Mouse (Mus musculus) CD4-positive, CD25-positive, alpha-beta regulatory T cell, adult 4 months (primary cell): ENCODE data around the gene H2afx. TPM values are rescaled to one million over a fixed set of nuclear protein-coding genes. Genes with fewer than 3 reads are reported as not detected.
"Not testable (repeated sequence)": the region's sequence is repeated elsewhere in the genome, so short reads cannot be mapped to it uniquely, and the experiment has no call there.

Experiments
- ATAC-seq: one replicate; pipeline ENCODE4 v1.8.0; 2017
- polyA plus RNA-seq, 2 experiments: library from polyadenylated mRNA; unstranded; fragments of 100-300 nt; shearing (Covaris generic); gene quantifications; one replicate each; pipeline ENCODE4 v1.2.1; 2017

Gene H2afx
- polyA plus RNA-seq, 2 experiments from 2014 or later, result 11.3 to 14.7 TPM

GRCm38 (mm10) chr9:44342173-44342572 is 7.7 kb downstream of the H2afx start:
- no peak for ATAC-seq

DNA sequence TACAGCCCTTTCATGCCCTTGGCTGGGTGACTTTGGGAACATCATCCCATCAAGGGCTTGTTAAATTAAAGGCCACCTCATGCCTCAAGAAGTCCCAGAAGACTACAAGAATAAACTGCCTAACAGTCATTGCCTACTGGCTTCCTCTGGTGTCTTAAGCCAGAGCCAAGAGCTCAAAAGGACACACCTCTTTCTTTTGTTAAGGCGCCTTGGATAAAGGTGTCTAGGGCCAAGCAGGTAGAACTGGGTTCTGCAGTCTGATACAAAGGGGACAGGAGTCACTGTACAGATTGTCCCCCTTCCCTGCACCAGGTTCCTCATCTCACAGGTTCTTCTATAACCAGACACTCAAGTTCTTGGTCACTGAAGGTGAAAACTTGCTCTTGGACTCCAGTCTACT is 8.1 kb downstream of the H2afx start:
- ATAC-seq, result no peak

DNA sequence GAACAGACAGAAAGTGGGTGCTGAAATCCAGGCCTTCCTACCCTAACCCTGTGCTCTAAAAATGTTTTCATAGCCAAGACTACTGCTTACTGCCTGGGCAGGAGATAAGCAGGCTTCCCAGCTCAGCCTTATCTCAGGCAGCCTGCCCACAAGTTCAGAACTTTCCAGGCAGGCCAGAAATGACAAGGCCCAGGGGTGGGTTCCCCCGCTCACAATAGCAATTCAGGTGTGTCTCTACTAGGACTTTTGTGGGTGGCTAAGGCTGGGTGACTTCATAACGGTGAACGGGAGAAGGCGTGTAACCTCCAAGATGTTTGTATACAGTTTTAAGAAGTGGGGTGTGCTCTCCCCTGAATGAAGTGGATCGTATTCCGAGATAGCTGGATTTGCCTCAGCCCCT is 8.8 kb downstream of the H2afx start:
- no peak for ATAC-seq

DNA sequence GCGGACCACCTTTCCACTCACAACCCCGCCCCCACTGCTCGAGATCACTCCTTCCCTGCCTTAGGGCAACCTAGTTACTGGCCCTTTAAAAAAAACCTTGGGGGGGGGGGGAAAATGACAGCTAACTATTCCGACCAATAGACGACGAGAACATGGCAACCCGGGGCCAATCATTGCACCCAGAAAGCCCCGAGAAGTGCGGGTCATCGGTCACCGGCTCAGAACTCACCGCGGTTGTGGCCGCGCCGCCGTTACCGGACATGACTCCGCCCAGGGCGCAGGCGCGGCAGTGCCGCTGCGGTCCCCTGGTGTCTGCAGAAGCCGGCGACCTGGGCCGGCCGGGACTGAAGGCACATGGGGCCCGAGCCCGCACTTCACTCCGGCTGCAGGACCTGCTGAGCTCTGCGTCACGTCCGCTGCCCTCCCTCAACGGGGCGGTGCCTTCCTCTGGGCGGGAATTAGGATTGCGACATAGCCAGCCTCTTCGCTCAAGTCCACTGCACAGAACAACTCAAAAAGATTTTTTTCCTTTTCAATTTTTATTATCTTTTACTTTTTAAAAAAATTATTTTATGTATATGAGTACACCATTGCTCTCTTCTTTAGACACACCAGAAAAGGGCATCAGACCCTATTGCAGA is 9.4 kb downstream of the H2afx start, which contains the start of gene Hmbs:
Gene Hmbs, minus strand, starts transcription at position 448 of the 641 bp plus-strand sequence.
- ATAC-seq, result peak; percentile 96

DNA sequence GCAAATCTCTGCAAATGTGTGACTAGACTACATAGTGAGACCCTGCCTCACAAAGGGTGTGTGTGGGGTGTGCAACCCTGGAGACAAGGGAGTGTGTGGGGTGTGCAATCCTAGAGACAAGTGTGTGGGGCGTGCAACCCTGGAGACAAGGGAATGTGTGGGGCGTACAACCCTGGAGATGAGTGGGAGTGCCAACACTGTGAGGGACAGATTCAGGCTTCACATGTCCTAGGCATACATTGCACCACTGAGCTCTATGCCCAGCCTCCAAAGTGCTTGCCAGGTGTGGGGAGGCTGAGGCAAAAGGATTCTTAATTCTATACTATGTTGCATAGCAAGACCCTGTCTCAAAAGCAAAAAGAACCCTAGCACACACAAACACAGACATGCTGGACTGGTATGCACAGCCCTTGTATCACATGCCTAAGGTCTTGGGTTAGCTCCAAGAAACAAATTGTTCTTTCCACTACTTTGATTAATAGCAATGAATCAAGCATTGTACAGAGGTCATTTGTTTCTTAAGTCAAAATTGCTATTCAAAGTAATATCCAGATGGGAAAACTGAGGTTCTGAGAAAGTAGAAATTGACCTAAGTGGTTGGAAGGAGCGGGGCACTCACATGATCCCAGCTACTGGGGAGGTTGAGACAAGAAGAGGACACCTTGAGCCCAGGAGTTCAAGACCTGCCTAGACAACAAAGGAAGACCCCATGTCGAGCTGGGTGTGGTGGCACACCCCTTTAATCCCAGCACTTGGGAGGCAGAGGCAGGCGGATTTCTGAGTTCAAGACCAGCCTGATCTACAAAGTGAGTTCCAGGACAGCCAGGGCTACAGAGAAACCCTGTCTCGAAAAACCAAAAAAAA is 11.3 kb downstream of the H2afx start:
- ATAC-seq, result no peak

DNA sequence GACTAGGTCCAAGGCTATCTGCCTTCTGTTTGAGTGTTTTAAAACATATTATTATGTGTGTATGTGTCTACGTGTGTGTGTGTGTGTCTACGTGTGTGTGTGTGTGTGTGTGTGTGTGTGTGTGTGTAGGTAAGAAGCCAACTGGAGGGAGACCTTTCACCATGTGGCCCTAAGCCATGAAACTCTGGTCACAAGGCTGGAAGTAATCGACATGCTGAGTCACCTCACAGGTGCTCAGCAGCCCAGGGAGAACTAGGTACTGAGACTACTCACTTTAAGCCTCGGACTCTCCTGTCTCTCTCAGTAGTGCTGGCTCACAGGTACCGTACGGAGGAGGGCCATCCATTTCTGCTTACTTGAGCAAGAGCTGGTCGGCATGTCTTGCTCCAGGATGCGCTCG is 12.7 kb downstream of the H2afx start:
- no peak for ATAC-seq

DNA sequence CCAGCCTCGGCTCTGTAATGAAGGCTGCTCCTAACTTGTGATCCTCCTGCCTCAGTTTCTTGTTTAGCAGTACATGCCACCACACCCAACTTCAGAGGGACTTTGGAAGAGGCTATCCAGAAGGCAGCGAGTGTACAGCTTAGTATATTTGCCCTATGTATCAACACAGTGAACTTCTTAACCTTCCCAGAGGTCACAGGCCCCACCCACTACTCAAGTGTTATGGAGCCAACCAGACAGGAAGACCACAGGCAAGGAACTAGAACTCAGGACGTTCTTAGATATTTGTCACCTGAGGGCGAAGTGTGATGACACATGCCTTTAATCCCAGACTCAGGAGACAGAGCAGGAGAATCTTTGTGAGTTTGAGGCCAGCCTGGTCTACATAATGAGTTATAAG is 13.1 kb downstream of the H2afx start:
- ATAC-seq, result no peak

DNA sequence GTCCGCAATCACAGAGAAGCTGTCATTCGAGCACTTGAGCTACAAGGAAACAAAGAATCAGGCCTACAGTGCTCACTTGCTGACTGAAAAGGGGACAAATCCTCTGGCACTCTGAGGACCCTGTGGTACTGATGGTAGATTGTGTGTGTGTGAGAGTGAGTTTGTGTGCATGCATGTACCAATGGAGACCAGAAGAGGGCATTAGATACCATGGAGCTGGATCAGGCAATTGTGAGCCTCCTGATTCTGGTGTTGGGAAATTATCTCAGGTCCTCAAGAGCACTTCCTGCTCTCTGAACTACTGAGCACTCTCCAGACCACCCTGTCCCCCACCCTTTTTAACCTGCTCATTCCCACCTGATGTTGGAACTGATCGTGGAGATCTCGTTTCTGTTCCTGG is 14.1 kb downstream of the H2afx start:
- no peak for ATAC-seq

GRCm38 (mm10) chr9:44351396-44351795 is 16.9 kb downstream of the H2afx start:
- ATAC-seq, result no peak

GRCm38 (mm10) chr9:44352337-44352736 is 17.8 kb downstream of the H2afx start:
- no peak for ATAC-seq

DNA sequence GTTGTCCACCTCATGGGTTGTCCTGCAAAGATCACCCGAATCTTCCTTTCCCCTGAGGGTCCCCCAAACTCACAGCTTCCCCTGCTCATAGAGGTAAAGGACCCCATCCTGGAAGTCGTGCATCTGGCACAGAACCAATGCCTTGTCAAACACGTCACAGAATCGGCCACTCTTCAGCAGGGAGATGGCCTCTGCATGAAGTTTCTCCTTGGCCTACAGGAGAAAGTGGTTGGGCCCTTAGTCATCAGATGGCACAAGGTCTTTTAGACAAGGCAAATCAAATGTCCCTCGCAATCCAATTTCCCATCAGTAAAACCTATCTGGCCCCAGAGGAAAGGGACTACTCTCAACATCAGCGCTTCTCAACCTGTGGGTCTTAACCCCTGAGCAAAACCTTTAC is 18.6 kb downstream of the H2afx start:
- ATAC-seq, result no peak

DNA sequence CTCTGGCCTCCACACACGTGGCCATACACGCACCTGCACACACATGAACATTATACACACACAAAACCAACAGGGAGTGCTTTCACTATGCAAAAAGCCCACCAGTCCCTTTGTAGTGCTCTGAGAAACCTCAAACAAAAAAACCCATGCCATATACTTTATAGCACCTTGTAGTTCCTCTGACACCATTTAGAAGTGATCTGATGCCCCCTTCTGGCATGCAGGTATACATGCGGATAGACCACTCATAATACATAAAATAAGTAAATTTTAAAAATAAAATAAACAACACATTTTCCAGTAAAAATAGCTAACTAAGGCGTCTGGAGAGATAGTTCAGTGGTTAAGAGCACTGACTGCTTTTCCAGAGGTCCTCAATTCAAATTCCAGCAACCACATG is 22.7 kb downstream of the H2afx start:
- peak; percentile 34 for ATAC-seq

DNA sequence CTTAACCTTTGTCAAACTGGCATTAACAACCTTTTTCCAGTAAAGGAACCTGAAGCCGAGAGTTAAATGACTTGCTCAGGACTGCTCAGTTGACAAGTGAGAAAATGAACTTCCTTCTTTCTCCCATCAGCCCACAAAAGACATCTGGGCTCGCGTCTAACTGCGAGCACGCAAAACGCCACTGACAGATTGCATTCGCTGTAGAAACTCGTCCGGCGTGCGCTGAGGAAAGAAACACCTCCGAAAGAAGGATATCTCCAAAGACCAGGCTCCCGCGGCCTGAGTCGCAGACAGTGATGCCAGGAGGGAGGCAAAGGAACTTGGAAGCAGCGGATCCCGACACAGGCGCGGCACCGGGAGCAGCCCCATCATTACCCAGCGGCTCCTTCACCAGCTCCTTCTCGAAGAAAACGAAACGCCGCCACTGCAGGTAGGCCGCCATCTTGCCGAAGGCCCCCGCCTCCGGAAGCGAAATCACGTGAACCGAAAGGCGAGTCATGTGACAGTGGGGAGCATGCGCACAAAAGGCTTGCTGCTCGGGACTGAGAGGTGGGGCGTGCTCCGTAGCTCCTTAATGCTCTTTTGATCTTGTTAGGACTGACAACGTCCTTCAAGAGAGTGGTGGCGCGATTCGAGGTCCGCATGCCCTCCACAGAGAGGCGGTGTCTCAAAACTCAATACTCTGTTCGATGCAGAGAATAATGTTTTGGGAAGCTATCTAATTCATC is 26.9 kb downstream of the H2afx start, which contains the start of gene Vps11:
Gene Vps11, minus strand, starts transcription at position 481 of the 728 bp plus-strand sequence.
- ATAC-seq, result peak; percentile 90

- peak; percentile 15 for ATAC-seq
Observed at GRCm38 (mm10) chr9:44361931-44362330, 27.4 kb downstream of the H2afx start.

GRCm38 (mm10) chr9:44364480-44364879 is 30.0 kb downstream of the H2afx start:
- no peak for ATAC-seq

DNA sequence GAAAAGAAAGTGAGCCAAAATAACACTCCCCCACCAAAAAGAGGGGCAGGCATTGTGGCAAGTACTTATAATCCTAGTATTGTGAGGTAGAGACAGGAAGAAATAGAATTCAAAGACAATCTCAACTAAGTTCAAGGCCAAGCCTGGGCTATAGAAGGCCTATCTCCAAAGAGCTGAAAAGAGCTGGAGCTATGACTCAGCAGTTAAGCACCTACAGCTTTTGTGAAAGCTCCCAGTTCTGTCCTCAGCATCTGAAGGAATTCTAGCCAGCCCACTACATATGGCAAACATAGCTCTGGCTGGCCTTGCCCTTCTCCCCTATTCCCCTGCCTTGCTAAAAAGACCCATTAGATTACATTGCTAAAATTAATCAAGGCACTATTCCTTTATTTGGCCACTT is 38.9 kb downstream of the H2afx start:
- no peak for ATAC-seq

DNA sequence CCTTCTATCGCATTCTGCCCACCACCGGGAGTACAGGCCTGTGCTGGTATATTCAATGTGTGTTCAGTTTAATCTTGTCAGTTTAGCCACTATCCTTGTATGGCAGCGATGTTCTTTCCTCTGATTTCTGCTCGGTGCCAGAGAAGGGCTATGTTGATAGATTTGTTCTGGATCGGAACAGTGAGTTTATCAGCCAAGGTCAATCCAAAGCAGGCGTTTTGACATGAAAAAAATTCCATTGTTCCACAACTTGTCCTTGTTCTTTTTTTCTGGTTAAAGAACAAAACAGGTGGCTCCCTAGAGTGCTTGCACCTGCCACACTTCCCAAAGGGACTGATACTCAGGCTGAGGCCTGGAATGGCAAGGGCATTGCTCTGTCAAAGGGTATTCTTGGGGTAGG is 41.6 kb downstream of the H2afx start:
- no peak for ATAC-seq

DNA sequence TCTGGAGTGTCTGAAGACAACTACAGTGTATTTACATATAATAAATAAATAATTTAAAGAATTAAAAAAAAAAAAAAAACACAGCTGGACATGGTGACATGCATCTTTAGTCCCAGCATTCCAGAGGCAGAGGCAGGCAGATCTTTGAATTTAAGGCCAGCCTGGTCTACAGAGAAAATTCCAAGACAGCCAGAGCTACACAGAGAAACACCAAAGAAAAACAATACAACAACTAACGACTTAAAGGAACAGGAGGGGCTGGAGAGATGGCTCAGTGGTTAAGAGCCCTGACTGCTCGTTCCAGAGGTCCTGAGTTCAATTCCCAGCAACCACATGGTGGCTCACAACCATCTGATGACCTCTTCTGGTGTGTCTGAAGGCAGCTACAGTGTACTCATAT is 42.8 kb downstream of the H2afx start:
- not testable (repeated sequence) for ATAC-seq

DNA sequence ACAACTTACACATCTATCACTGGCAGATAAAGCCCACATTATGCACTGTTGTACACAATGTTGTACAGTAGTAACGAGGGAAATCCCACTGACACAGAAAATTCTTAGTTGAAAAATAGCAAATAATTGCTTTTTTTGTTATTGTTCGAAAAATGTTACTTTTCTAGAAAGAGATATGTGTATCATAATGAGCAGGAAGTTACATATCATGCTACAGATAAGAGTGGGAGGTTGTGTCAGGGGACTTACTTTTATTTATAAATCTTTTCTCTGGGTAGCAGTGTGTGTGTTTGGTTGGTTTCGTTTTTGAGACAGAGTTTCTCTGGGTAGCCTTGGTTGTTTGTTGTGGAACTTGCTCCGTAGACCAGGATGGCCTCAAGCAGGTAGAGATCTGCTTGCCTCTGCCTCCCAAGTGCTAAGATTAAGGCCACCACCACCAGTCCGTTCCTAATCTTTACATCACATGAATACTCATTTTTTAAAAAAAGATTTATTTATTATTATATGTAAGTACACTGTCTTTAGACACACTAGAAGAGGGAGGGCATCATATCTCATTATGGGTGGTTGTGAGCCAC is 43.7 kb downstream of the H2afx start:
- ATAC-seq, result peak; percentile 18

GRCm38 (mm10) chr9:44379054-44379834 is 44.8 kb downstream of the H2afx start, which contains the start of gene Hyou1:
Gene Hyou1, plus strand, starts transcription at chr9:44379490.
- peak; percentile 94 for ATAC-seq

DNA sequence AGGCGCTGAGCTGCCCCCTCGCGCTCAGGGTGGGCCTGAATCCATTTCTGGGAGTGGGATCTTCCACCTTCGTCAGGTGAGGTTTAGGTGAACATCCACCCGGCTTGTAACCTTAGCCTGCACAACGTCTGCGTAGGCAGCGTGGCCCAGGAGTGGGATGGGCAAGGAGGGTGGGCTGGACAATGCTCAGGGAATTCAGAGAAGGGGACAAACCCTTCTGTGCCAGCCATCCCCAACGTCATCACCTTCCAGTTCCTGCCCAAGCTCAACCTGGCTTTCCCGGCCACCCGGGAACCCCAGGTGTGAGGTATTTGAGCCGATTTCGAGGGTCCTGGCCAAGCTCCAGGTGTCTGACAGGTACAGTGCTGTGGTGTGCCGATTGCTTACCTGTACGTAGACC is 45.4 kb downstream of the H2afx start:
- peak; percentile 4 for ATAC-seq

DNA sequence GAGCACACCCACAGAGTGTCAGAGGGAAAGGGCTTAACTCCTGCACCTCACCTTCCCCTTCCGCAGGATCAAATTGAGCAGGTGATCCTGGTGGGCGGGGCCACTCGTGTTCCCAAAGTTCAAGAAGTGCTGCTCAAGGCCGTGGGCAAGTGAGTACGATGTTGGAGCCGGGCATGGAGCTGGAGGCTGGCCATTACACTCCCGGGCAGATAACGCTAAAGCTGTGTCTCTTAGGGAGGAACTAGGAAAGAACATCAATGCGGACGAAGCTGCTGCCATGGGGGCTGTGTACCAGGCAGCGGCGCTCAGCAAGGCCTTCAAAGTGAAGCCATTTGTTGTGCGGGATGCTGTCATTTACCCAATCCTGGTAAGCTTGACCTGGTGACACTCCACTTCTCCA is 50.1 kb downstream of the H2afx start:
- no peak for ATAC-seq
